Comparison of ENCODE assay signal across 9 mouse cellular contexts in genomic region chr7:83567841-83568500, GRCm38 (mm10). TPM values are rescaled to one million over a fixed set of nuclear protein-coding genes. Genes with fewer than 3 reads are reported as not detected.
A peak's percentile ranks its signal among the peaks of the same experiment; 100 is the strongest.
DNase-seq lines count a peak whose midpoint lies in the region; ATAC-seq lines count a peak whose summit lies in the region.
"Had no signal": no experiment of that assay in that cellular context is flagged by ENCODE, and none has a peak within 500 bp of the region (broad histone marks: within the 10 kb centered on the region; RNA-seq: fewer than 3 reads in every experiment).

No protein-coding gene starts in this region.

- no peaks in the 10 kb centered on the region for H3K36me3 ChIP-seq in hindbrain, embryonic 11.5 days (ENCODE audit: control insufficient read depth, insufficient read depth, low read length)
- H3K36me3 ChIP-seq in hindbrain, embryonic 12.5 days, result no peaks in the 10 kb centered on the region
- H3K36me3 ChIP-seq in embryonic facial prominence, embryonic 11.5 days (replicated peaks; ENCODE audit: control insufficient read depth, insufficient read depth, low read depth, low read length), result no peaks in the 10 kb centered on the region
- no peaks in the 10 kb centered on the region for H3K36me3 ChIP-seq in midbrain, embryonic 11.5 days (ENCODE audit: control insufficient read depth, insufficient read depth, low read length)
- H3K36me3 ChIP-seq: limb, embryonic 15.5 days had no signal

- no peak overlapping the region for H3K9ac ChIP-seq in hindbrain, embryonic 11.5 days (ENCODE audit: low read depth, low read length)
- no peak overlapping the region for H3K9ac ChIP-seq in hindbrain, embryonic 12.5 days
- H3K9ac ChIP-seq in embryonic facial prominence, embryonic 11.5 days (replicated peaks; ENCODE audit: low read length), result no peak overlapping the region
- H3K9ac ChIP-seq in midbrain, embryonic 11.5 days (ENCODE audit: low read length), result no peak overlapping the region
- H3K9ac ChIP-seq: limb, embryonic 15.5 days had no signal

- ATAC-seq in hindbrain, embryonic 11.5 days (ENCODE audit: low FRiP score), result no peak
- ATAC-seq in hindbrain, embryonic 12.5 days (ENCODE audit: low FRiP score), result no peak
- no peak for ATAC-seq in embryonic facial prominence, embryonic 11.5 days (replicated peaks; ENCODE audit: insufficient number of reproducible peaks, low FRiP score, low TSS enrichment, low read depth)
- peak; percentile 51 for ATAC-seq in midbrain, embryonic 11.5 days (ENCODE audit: low FRiP score)

- H3K9me3 ChIP-seq in hindbrain, embryonic 11.5 days (ENCODE audit: control insufficient read depth, low read length), result no peaks in the 10 kb centered on the region
- H3K9me3 ChIP-seq in hindbrain, embryonic 12.5 days (replicated peaks), result no peaks in the 10 kb centered on the region
- no peaks in the 10 kb centered on the region for H3K9me3 ChIP-seq in embryonic facial prominence, embryonic 11.5 days (replicated peaks; ENCODE audit: control insufficient read depth, low read length)
- H3K9me3 ChIP-seq in midbrain, embryonic 11.5 days (ENCODE audit: control insufficient read depth, low read length), result no peaks in the 10 kb centered on the region
- H3K9me3 ChIP-seq: limb, embryonic 15.5 days had no signal

- no peak overlapping the region for H3K27ac ChIP-seq in hindbrain, embryonic 11.5 days (ENCODE audit: low read depth, low read length)
- no peak overlapping the region for H3K27ac ChIP-seq in hindbrain, embryonic 12.5 days
- no peak overlapping the region for H3K27ac ChIP-seq in embryonic facial prominence, embryonic 11.5 days (replicated peaks; ENCODE audit: low read depth, low read length)
- H3K27ac ChIP-seq in midbrain, embryonic 11.5 days (ENCODE audit: low read depth, low read length), result no peak overlapping the region
- H3K27ac ChIP-seq: limb, embryonic 15.5 days had no signal

- H3K4me3 ChIP-seq in hindbrain, embryonic 11.5 days (ENCODE audit: low read depth, low read length), result no peak overlapping the region
- H3K4me3 ChIP-seq in hindbrain, embryonic 12.5 days, result no peak overlapping the region
- no peak overlapping the region for H3K4me3 ChIP-seq in embryonic facial prominence, embryonic 11.5 days (ENCODE audit: low read depth, low read length)
- no peak overlapping the region for H3K4me3 ChIP-seq in midbrain, embryonic 11.5 days (ENCODE audit: low read depth, low read length)
- H3K4me3 ChIP-seq: limb, embryonic 15.5 days had no signal

- peak; percentile 62 for DNase-seq in hindbrain, embryonic 11.5 days (ENCODE audit: low spot score)
- DNase-seq in CD4-positive, CD25-positive, alpha-beta regulatory T cell, adult 2 months (ENCODE audit: low read depth, low spot score), result peak; percentile 79
- peak; percentile 66 for DNase-seq in adrenal gland, postnatal 10 days
- peak; percentile 74 for DNase-seq in embryonic facial prominence, embryonic 11.5 days (ENCODE audit: low spot score)
- DNase-seq in kidney, postnatal 36 days, result peak; percentile 67 to 76
- peak; percentile 90 for DNase-seq in midbrain, embryonic 11.5 days (ENCODE audit: low spot score, missing footprints)
- DNase-seq in thymus, postnatal 25 days, result peak; percentile 47

- H3K4me1 ChIP-seq in hindbrain, embryonic 11.5 days (replicated peaks; ENCODE audit: control insufficient read depth, insufficient read depth, low read length), result no peaks in the 10 kb centered on the region
- peaks cover 8% of the 10 kb centered on the region for H3K4me1 ChIP-seq in hindbrain, embryonic 12.5 days
- no peaks in the 10 kb centered on the region for H3K4me1 ChIP-seq in embryonic facial prominence, embryonic 11.5 days (ENCODE audit: control insufficient read depth, insufficient read depth, low read length)
- peaks cover 5% of the 10 kb centered on the region; the same call in 1 of the 2 replicates for H3K4me1 ChIP-seq in midbrain, embryonic 11.5 days (ENCODE audit: control insufficient read depth, insufficient read depth, low read length)
- H3K4me1 ChIP-seq: limb, embryonic 15.5 days had no signal

- 58% methylated on average over 16 of the region's 16 CpGs for WGBS in hindbrain, embryonic 11.5 days
- WGBS in hindbrain, embryonic 12.5 days, result 52% methylated on average over 16 of the region's 16 CpGs
- WGBS in embryonic facial prominence, embryonic 11.5 days, result 54% methylated on average over 16 of the region's 16 CpGs
- 53% methylated on average over 16 of the region's 16 CpGs for WGBS in midbrain, embryonic 11.5 days

- no peak overlapping the region for H3K4me2 ChIP-seq in hindbrain, embryonic 11.5 days (replicated peaks; ENCODE audit: low read depth, low read length)
- no peak overlapping the region for H3K4me2 ChIP-seq in hindbrain, embryonic 12.5 days (replicated peaks)
- H3K4me2 ChIP-seq in embryonic facial prominence, embryonic 11.5 days (ENCODE audit: low read depth, low read length), result no peak overlapping the region
- no peak overlapping the region for H3K4me2 ChIP-seq in midbrain, embryonic 11.5 days
- H3K4me2 ChIP-seq: limb, embryonic 15.5 days had no signal

- H3K27me3 ChIP-seq in hindbrain, embryonic 11.5 days (ENCODE audit: control insufficient read depth, insufficient read depth, low read length), result no peaks in the 10 kb centered on the region
- H3K27me3 ChIP-seq in hindbrain, embryonic 12.5 days, result no peaks in the 10 kb centered on the region
- H3K27me3 ChIP-seq in embryonic facial prominence, embryonic 11.5 days (ENCODE audit: control insufficient read depth, insufficient read depth, low read length), result no peaks in the 10 kb centered on the region
- H3K27me3 ChIP-seq in midbrain, embryonic 11.5 days (ENCODE audit: control insufficient read depth, insufficient read depth, low read length), result no peaks in the 10 kb centered on the region
- H3K27me3 ChIP-seq: limb, embryonic 15.5 days had no signal

RNA-seq across cellular contexts. Expression of gene Tmc3, which starts 16.8 kb away (rescaled TPM):
- polyA plus RNA-seq in hindbrain, embryonic 11.5 days (2014; fragmentation: Nextera tagmentation; extraction: Ambion mirVana), result 0.93 and 1.5 TPM in 2 replicates
- polyA plus RNA-seq in hindbrain, embryonic 12.5 days (2016; fragmentation: Nextera tagmentation; extraction: Ambion mirVana), result 0.26 and 1.2 TPM in 2 replicates
- total RNA-seq in adrenal gland, postnatal 10 days (2021), result 1 to 10 TPM in 1 of 2 experiments, under 1 TPM in 1; 0.72 to 1.5 TPM
- polyA plus RNA-seq in embryonic facial prominence, embryonic 11.5 days (2014; fragmentation: Nextera tagmentation; extraction: Ambion mirVana), result 1.1 and 1.5 TPM in 2 replicates
- polyA plus RNA-seq in midbrain, embryonic 11.5 days (2014; fragmentation: Nextera tagmentation; extraction: Ambion mirVana), result 0.72 and 0.86 TPM in 2 replicates
